Mouse (Mus musculus) heart, embryonic 14.5 days (tissue): ENCODE measurements around the gene Gabra4. TPM values are rescaled to one million over a fixed set of nuclear protein-coding genes. Genes with fewer than 3 reads are reported as not detected.
"Not testable (repeated sequence)": the region's sequence is repeated elsewhere in the genome, so short reads cannot be mapped to it uniquely, and the experiment has no call there.

Source experiments
- ATAC-seq: fragments of 200-750 bp; cut with Nextera tagmentation; 2 replicates; pipeline ENCODE4 v1.8.0; 2017; ENCODE audit warnings: low read depth, moderate TSS enrichment; ENCODE audit not compliant: insufficient number of reproducible peaks, insufficient read depth, low FRiP score
- H3K27ac ChIP-seq, 2 experiments: fragments of 200-500 bp in 1 of 2; fragments of 300-500 bp in 1 of 2; sonication (generic) in 1 of 2; replicated peaks in 1 of 2; 2 replicates each; pipeline ENCODE4 v1.5.1; 2012 to 2014; ENCODE audit warnings: low read depth in 2 of 2, low read length in 2 of 2, control low read depth in 1 of 2, mild to moderate bottlenecking in 1 of 2, mixed read lengths in 1 of 2; ENCODE audit not compliant: control insufficient read depth in 1 of 2, insufficient read depth in 1 of 2
- H3K27me3 ChIP-seq: fragments of 300-500 bp; sonication (generic); 2 replicates; pipeline ENCODE4 v1.6.1; 2014; ENCODE audit warnings: mild to moderate bottlenecking, low read length, control low read depth; ENCODE audit not compliant: control insufficient read depth, insufficient read depth
- H3K36me3 ChIP-seq: fragments of 300-500 bp; sonication (generic); 2 replicates; pipeline ENCODE4 v1.6.1; 2014; ENCODE audit warnings: mild to moderate bottlenecking, control low read depth, low read length, mixed read lengths; ENCODE audit not compliant: control insufficient read depth, insufficient read depth
- H3K4me1 ChIP-seq, 2 experiments: fragments of 200-500 bp in 1 of 2; fragments of 300-500 bp in 1 of 2; sonication (generic) in 1 of 2; 2 replicates each; pipeline ENCODE4 v1.6.1; 2012 to 2014; ENCODE audit warnings: low read length in 2 of 2, control low read depth in 1 of 2, mixed read lengths in 1 of 2; ENCODE audit not compliant: control insufficient read depth in 2 of 2, insufficient read depth in 2 of 2
- H3K4me2 ChIP-seq: fragments of 300-500 bp; sonication (generic); 2 replicates; pipeline ENCODE4 v1.6.1; 2014; ENCODE audit warnings: mild to moderate bottlenecking, low read length
- H3K4me3 ChIP-seq, 2 experiments: fragments of 200-500 bp in 1 of 2; fragments of 300-500 bp in 1 of 2; sonication (generic) in 1 of 2; 2 replicates each; pipeline ENCODE4 v1.5.1; 2012 to 2014; ENCODE audit warnings: low read length in 2 of 2, mild to moderate bottlenecking in 2 of 2, control low read depth in 1 of 2, low read depth in 1 of 2, moderate library complexity in 1 of 2; ENCODE audit not compliant: control insufficient read depth in 1 of 2, insufficient read depth in 1 of 2
- H3K9ac ChIP-seq: fragments of 300-500 bp; sonication (generic); 2 replicates; pipeline ENCODE4 v1.6.1; 2014; ENCODE audit warnings: mild to moderate bottlenecking, low read length
- H3K9me3 ChIP-seq: fragments of 300-500 bp; sonication (generic); 2 replicates; pipeline ENCODE4 v1.6.1; 2016; ENCODE audit warnings: low read length, control low read depth; ENCODE audit not compliant: control insufficient read depth
- WGBS: fragments of 180-500 bp; shearing (Covaris S2); extraction: QIAGEN DNeasy Blood & Tissue Kit; methylation state at CpG from one replicate; pipeline ENCODE4 v1.1.7; 2014; 5-methylcytosine and 5-hydroxymethylcytosine counted together
- polyA plus RNA-seq: library from polyadenylated mRNA; unstranded; fragments of >200 nt; fragmentation: Nextera tagmentation; extraction: Ambion mirVana; gene quantifications from 2 replicates; pipeline ENCODE4 v1.2.1, GENCODE M21; 2014

The Gabra4 gene
- polyA plus RNA-seq, 1 experiment from 2014 or later, result 5.2 TPM

- ATAC-seq, result no peak
- Histone ChIP-seq H3K27ac (no peak overlapping the region; a peak in 1 of 4 replicates), H3K4me1 (peaks cover 2 to 17% of the 10 kb centered on the region in 2 experiments; a peak in 3 of 4 replicates), H3K27me3 (no peaks in the 10 kb centered on the region), H3K9me3 (no peaks in the 10 kb centered on the region), H3K4me2 (no peak overlapping the region; the same call in 1 of the 2 replicates), H3K36me3 (no peaks in the 10 kb centered on the region), H3K9ac (no peak overlapping the region), H3K4me3 (no peak overlapping the region)
- WGBS, result 43% methylated on average over 8 of the region's 8 CpGs
Measured at GRCm38 (mm10) chr5:71604128-71604690, 53.9 kb downstream of the Gabra4 start.

GRCm38 (mm10) chr5:71595321-71595720, 62.8 kb downstream of the Gabra4 start:
- Histone ChIP-seq H3K27me3 (no peaks in the 10 kb centered on the region), H3K27ac (no peak overlapping the region), H3K36me3 (no peaks in the 10 kb centered on the region), H3K4me3 (no peak overlapping the region), H3K4me2 (no peak overlapping the region), H3K9ac (no peak overlapping the region), H3K9me3 (no peaks in the 10 kb centered on the region), H3K4me1 (peaks cover 4 to 10% of the 10 kb centered on the region in 2 experiments; a peak in 2 of 4 replicates)
- no peak for ATAC-seq
- WGBS, result 32% methylated on average over 2 of the region's 2 CpGs

GRCm38 (mm10) chr5:71593745-71594255, 64.3 kb downstream of the Gabra4 start:
- no peaks in the 10 kb centered on the region for H3K36me3 ChIP-seq
- no peak for ATAC-seq
- peaks cover 4 to 10% of the 10 kb centered on the region in 2 experiments; a peak in 2 of 4 replicates for H3K4me1 ChIP-seq
- no peak overlapping the region for H3K27ac ChIP-seq
- 86% methylated on average over 2 of the region's 2 CpGs for WGBS
- no peak overlapping the region for H3K4me2 ChIP-seq
- no peak overlapping the region for H3K4me3 ChIP-seq
- no peak overlapping the region for H3K9ac ChIP-seq
- H3K9me3 ChIP-seq, result no peaks in the 10 kb centered on the region
- no peaks in the 10 kb centered on the region for H3K27me3 ChIP-seq

GRCm38 (mm10) chr5:71571646-71572237, 86.4 kb downstream of the Gabra4 start:
- Histone ChIP-seq H3K9me3 (no peaks in the 10 kb centered on the region), H3K4me3 (no peak overlapping the region), H3K27ac (no peak overlapping the region), H3K4me1 (no peaks in the 10 kb centered on the region), H3K4me2 (no peak overlapping the region), H3K9ac (no peak overlapping the region), H3K27me3 (no peaks in the 10 kb centered on the region), H3K36me3 (no peaks in the 10 kb centered on the region)
- 83% methylated on average over 9 of the region's 9 CpGs for WGBS
- no peak for ATAC-seq

GRCm38 (mm10) chr5:71548079-71548478, 110.0 kb downstream of the Gabra4 start, which contains the start of gene Cox7b2:
TSS of gene Cox7b2 (minus strand) at chr5:71548205.
- no peaks in the 10 kb centered on the region for H3K9me3 ChIP-seq
- H3K36me3 ChIP-seq, result no peaks in the 10 kb centered on the region
- no peak within 1 kb of the TSS for H3K4me3 ChIP-seq
- no peak within 1 kb of the TSS for H3K4me2 ChIP-seq
- ATAC-seq, result no peak
- WGBS, result 85% methylated on average over 10 of the region's 10 CpGs
- no peak within 1 kb of the TSS for H3K27ac ChIP-seq
- H3K27me3 ChIP-seq, result no peaks in the 10 kb centered on the region
- H3K4me1 ChIP-seq, result no peaks in the 10 kb centered on the region
- no peak within 1 kb of the TSS for H3K9ac ChIP-seq

- H3K9ac ChIP-seq, result no peak overlapping the region
- no peak overlapping the region for H3K27ac ChIP-seq
- H3K4me3 ChIP-seq, result no peak overlapping the region
- no peaks in the 10 kb centered on the region for H3K9me3 ChIP-seq
- no peaks in the 10 kb centered on the region for H3K36me3 ChIP-seq
- no peaks in the 10 kb centered on the region for H3K27me3 ChIP-seq
- no peaks in the 10 kb centered on the region for H3K4me1 ChIP-seq
- no peak for ATAC-seq
- H3K4me2 ChIP-seq, result no peak overlapping the region
Measured at GRCm38 (mm10) chr5:71545554-71545953, 112.6 kb downstream of the Gabra4 start.

- 59% methylated on average over 7 of the region's 15 CpGs for WGBS
Measured at GRCm38 (mm10) chr5:71525486-71525885, 132.6 kb downstream of the Gabra4 start.

More at GRCm38 (mm10) chr5:71525486-71525885, 132.6 kb downstream of the Gabra4 start:
- not testable (repeated sequence) for H3K4me1 ChIP-seq, H3K27me3 ChIP-seq, H3K27ac ChIP-seq, H3K36me3 ChIP-seq, H3K4me2 ChIP-seq, ATAC-seq, H3K9ac ChIP-seq, H3K9me3 ChIP-seq
- peak overlapping the region in 1 of 2 experiments; percentile 9; a peak in 1 of 4 replicates for H3K4me3 ChIP-seq
